Mouse (Mus musculus): ENCODE data around the gene Kdm1b.

Gene Kdm1b

DNA sequence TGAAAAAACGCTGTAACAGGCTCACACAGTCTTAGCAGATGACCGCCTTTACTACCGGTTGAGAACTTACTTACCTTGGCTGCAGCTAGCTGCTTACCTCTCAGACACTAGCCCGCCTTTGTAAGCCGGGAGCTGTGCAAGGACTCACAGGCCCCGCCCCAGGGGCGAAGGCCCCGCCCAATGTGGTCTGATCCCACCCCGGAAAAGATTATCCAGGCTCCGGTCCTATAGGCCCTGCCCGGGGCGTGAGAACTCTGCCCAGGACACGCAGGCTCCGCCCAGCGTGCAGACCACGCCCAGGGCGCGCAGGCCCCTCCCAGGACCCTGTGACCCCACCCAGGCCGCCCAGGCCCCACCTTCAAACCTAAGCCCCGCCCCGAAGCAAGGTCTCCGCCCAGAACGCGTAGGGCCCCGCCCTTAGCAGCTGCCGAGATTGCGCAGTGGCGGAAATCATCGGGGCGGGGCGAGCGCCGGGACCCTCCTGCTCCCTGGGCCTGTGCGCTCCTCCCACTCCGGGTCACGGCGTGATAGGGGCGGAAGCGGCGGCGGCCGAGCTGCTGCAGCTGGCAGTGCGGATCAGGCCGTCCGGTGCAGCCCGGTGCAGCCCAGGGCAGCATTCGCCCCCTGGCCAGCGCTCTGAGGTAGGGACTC, at the start of gene Kdm1b:
Kdm1b (plus strand) TSS at position 470 of the 651 bp plus-strand sequence.
- DNase-seq (ENCODE audit: low read depth, low spot score): peak; percentile 94

DNA sequence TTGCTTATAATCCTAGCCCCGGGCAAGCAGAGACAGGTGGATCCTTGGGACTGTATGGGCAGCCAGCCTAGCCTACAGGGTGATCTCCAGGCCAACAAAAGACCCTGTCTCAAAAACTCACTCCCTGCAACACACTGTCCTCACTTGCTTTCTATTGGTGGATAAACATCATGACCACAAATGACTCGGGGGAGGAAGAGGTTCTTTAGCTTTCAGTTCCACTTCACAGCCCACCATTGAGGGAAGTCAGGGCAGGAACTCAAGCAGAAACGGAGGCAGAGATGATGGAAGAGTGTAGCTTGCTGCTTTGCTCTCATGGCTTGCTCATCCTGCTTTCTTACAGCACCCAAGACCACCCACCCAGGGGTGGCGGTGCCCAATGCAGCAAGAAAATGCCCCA, 45.9 kb upstream of the Kdm1b start:
- no peak for DNase-seq (ENCODE audit: low read depth, low spot score)

DNA sequence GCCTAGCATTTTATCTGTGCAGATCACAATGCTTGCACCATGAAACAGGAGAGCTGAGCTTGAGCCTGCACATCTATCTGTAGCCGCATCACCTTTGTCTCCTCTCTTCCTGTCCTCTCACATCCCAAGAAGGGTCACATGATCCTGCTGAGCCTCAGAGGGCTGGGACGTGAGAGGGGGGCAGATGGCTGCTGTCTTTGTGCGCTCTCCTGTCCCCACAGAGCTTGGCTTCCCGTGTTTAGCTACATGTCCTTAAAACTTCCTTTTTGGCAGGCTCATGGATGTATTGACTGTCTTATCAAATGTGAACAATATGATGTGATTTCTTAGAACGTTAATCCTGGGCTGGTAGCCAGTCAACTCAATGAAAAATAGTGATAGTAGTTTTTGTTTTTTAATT, 43.8 kb upstream of the Kdm1b start:
- DNase-seq (ENCODE audit: low read depth, low spot score): no peak

DNA sequence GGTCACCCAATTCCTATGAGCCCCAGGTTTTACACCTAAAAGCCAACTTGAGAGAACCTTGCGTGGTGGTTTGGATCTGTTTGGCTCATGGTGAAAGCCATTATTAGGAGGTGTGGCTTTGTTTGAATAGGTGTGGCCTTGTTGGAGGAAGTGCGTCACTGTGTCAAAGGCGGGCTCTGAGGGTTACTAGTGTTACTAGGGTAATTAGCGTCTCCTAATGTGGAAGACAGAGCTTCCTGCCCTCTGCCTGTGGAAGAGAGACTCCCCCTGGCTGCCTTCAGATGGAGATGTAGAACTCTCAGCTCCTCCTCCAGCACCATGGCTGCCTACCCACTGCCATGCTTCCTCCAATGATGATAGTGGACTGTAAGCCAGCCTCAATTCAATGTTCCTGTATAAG, 41.7 kb upstream of the Kdm1b start:
- DNase-seq (ENCODE audit: low read depth, low spot score): no peak

DNA sequence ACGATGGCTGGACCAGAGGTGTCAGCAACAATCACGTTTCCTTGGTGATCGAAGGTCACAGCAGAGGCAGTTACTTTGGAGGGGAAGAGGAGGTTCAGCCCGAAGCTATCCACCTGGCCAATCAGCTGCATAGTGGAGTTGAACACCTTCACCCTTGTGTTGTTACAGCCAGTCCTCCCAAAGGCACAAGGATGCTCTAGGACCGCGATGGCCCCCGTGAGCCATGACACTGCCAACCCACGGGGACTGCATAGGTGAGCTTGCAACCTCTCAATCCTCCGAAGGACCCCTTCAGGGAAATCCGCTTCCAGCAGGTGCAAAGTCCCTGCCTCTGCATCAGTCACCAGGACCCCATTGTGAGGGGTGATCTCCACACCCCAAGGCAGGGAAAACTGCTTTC, 29.6 kb upstream of the Kdm1b start:
- DNase-seq (ENCODE audit: low read depth, low spot score): no peak

DNA sequence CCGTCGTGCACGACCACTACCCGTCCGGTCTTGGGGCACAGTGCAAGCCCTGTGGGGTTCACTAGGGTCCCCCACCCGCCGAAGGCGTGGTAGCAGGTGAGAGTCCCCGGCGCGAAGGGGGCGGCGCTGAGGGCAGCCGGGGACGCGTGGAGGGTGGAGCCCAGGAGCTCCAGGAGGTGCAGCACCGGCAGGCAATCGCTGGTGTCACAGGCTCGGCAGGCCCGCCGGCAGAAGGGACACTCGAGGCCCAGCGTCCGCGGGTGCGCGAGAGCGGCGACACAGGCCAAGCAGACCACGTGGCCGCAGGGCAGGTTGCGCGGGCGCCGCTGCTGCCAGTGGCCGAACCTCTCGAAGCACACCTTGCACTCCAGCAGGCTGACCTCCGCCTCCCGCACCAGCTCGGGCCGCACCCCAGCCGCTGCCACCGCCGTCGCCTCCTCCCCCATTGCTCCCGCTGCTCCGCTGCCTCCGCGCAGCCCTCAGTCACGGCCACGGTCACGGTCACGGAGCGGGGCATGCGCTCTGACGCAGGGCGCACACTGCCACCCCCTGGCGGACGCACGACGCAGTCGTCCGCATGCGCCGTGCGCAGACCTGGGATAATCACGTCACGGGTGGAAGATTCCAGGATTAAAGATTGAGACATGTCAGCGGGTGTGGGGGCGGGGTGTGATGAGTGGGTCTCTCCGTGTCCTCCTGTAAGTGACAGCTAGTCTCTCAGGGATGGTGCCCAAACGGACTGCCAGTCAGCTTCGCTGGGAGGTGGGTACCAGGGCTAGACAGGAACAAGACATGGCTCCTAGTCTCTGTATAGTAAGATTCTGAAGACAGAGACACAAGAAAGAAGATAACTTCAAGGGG, 28.7 kb upstream of the Kdm1b start, which contains the start of gene Nhlrc1:
Nhlrc1 (minus strand) TSS at position 517 of the 861 bp plus-strand sequence.
- peak; percentile 53 for DNase-seq (ENCODE audit: low read depth, low spot score)

DNA sequence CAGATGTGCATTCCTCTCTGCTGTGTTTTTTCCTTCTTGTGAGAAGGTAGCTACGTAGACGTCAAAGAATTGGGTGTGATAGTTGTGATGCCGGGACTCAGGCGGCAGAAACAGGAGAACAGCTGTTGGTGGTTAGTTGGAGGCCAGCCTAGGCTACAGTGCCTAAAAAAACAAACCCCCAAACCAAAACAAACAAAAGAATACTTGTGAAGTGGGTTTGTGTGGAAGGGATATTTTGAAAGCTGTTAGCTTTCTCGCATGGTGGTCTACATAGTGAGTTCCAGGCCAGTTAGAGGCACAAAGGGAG, 28.2 kb upstream of the Kdm1b start:
- no peak for DNase-seq (ENCODE audit: low read depth, low spot score)

DNA sequence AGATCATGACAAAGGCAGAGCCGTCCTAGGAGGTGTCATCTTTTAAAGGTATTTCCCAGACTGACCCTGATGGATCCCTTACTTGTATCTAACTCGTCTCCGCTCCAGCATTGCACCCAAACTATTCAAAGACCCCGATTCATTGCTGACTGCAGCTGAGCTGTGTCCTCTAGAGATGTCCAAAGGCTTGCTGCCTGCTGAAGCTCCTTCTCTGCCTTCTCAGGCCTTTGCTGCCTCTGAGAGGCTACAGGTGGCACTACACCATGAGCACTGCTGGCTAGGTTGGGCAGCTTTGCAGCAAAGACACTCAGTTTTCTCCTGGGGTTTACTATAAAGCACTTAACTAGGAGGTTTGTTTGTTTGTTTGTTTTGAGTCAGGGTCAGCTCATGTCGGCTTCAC, 26.0 kb upstream of the Kdm1b start:
- DNase-seq (ENCODE audit: low read depth, low spot score): peak; percentile 27

DNA sequence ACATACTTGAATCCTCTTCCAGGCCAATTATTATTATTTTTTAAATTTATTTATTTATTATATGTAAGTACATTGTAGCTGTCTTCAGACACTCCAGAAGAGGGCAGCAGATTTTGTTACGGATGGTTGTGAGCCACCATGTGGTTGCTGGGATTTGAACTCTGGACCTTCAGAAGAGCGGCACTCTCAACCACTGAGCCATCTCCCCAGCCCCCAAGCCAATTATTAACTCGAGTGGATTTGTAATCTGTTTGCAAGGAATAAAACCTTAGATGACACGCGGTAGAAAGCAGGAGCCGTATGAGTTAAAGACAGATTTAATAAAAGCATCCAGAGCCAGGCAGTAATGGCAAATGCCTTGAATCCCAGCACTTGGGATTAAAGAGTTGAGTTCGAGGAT, 23.5 kb upstream of the Kdm1b start:
- DNase-seq (ENCODE audit: low read depth, low spot score): no peak

DNA sequence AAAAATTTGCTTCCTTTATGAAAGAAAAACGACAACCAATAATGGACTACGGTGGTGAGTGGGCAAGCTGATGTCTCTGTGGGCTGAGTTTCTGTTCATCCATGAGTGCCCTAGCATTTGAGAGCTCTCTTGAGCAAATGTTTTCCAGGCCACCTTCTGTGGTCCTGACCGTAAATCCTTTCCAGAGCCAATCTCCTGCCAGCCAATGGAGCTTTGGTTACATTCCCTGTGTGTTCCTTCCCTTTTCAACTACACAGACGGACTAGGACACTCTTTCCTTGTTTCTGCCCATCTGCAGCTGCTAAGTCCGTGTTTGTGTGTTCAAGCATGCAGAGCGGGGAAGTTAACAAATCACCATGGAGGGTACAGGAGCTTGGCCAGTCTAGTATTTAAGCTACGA, 22.5 kb upstream of the Kdm1b start:
- DNase-seq (ENCODE audit: low read depth, low spot score): no peak

DNA sequence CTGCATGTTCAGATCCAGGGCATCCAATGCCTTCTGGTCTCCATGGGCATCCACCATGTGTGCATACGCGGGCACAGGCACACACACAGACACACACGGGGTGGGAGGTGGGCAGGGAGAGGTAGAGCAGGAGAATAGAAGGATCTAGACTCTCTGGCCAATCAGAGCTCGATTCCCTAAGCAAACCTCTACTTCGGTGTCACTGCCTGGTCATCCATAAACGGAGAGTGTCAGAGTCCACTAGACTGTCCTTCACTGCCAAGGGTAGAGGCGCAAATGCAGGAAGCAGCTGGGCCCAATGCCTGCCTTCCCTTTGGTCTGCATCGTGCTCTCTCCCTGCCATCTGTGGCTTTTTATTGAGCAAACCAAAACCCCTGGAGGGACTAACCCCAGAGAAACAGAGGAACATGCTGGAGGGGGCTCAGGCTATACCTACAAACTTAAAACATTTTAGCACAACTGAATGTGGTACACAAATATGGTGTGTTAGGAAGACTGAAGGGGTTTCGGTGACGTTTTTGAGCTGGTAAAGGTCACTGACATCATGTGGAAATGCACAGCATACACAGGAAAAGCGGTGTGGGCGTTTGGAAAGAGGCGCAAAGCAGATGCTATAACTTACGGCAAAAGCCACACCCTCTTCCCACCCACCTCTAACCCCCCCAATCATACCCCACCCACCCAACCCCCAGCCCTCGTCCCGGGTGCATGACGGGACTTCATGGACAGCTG, 12.8 kb upstream of the Kdm1b start:
- DNase-seq (ENCODE audit: low read depth, low spot score): no peak

DNA sequence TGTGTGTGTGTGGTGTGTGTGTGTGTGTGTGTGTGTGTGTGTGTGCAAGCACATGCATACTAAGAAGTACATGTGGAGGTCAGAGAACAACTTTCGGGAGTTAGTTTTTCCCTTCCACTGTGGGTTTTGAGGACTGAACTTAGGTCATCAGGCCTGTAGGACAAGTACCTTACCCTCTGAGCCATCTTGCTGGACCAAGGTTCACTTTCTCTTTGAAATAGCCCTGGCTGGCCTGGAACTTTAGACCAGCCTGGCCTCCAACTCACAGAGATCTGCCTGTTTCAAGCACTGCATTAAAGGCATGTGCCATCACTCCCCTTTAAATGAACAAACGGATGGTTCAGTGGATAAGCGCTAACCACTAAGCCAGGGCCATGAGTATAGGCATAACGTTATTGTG, 9.7 kb upstream of the Kdm1b start:
- no peak for DNase-seq (ENCODE audit: low read depth, low spot score)

DNA sequence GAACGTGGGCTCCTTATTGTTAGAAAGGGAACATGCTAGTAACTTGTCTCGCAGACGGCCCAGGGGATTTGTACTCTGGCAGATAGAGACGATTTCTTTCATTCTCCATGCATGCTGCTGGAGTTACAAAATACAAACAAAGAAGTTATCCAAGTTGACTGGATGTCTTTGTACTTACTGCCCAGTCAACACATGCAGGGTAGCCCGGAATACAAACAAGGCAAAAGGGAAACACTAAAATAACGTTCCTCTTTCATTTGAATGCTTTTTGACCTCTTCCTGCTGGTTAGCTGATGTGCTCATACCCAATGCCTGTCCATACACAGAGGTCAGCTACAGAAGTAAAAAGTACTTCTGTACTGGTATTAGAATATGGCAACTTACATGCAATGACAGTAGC, 5.4 kb upstream of the Kdm1b start:
- no peak for DNase-seq (ENCODE audit: low read depth, low spot score)

DNA sequence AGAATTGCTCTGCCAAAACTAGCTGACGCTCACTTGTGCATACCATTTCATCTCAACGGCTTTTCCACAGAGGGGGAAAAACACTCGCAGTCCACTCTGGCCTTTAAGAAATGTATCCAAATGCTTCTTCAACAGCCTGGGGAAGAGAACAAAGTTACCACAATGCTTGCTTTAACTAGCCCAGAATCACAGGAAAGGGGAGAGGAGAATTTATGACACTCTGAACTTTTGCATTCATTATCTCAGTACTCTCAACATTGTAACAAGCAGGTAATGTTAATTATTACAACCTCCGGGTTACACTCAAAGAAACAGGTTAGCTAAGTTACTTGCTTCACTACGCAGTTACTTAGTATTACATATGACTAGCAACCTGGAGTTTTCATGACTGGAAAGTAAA, 3.2 kb upstream of the Kdm1b start:
- DNase-seq (ENCODE audit: low read depth, low spot score): no peak

DNA sequence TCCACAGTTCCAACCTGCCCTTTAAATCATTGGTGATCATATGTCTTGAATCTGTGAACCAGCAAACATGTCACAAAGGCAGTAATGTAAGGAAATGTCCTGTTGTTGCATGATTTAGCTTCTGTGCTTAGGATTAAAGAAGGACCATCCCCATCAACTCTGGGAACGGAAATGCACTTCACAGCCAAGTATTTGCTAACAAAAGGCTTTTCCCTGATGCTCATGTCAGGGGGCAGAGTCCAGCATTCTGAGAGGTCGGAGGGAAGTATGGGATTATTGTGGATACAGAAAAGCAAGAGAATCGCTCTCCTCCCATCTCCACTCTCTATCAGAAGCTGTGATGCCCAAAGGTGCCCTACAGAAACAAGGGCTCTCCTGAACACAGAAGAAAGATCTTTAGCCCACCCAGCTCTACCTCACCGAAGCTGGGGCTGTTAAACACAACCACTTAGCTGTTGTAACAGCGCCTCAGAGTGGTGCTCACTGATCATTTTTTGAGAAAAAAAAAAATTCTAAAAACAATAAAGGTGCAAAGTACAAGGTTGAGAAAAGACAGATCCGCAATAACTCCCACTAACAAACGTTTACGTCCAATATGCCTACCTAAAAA, 1.2 kb upstream of the Kdm1b start:
- DNase-seq (ENCODE audit: low read depth, low spot score): no peak

DNA sequence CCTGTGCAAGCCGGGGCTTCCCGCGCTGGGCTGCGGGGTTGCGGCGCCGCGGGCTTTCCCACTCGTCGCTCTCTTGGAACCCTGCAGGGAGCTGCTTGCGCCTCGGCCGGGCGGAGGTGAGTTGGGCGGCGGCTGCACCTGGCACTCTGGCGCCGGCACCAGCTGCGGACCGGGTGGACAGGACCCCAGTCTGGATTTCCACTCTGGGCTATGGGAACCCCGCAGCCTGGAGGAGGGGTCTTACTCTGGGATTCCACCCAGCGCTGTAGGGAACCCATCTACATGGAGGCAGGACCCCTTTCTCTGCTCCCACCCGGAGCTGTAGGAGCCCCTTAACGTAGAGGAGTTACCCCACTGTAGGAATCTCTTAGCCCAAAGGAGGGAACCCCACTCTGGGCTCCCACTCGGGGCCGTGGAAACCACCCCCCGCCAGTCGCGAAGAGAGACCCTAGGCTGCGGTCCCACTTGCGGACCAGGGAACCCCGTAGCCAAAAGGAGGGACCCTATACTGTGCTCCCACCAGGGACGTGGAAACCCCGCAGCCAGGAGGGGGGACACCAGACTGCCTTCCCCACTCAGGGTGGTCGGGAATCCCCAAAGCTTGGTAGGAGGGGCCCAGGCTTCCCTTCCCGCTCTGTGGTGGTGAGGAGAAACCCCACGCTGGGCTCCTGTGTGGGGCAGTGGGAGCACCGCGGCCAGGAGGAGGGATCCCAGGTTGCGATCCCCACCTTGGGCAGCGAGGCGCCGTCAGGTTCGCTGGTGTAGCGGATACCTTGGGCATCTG, 726 bp downstream of the Kdm1b start:
- DNase-seq (ENCODE audit: low read depth, low spot score): no peak

DNA sequence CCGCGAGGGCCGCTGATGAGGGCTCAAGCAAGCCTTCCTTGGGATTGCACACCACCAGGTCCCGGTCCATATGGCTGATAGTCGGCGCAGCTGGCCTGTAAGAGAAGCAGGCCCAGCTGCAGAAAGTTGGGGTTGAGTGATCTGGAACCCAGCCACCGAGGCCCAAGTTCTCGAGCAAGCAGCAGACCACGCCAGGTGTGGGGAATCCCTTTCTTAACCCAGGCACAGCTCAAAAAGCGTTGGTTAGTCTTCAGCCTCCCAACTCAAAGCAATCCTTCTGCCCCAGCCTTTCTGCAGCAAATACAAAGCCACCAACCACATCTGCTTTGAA, 1.3 kb downstream of the Kdm1b start, which contains the start of gene Tpmt:
Tpmt (minus strand) TSS at position 121 of the 331 bp plus-strand sequence.
- DNase-seq (ENCODE audit: low read depth, low spot score): no peak

DNA sequence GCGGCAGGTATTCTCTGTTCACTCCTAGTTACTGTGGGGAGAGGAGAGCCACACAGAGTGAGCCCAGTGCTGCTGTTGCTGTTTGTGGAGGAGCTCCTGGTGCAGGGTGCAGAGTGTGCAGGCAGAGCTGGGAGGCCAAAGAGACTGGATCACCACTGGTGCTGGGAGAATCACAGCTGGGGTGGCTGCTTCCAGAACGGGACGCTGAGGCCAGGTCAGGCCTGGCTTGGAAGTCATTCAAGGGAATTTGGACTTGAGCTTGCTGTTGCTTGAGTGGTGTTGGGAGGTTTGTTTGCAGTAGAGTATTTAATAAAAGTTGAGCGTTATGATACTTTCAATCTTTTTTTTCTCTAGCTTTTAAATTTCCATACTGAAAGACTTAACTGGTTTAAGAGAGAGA, 4.7 kb downstream of the Kdm1b start:
- DNase-seq (ENCODE audit: low read depth, low spot score): no peak

DNA sequence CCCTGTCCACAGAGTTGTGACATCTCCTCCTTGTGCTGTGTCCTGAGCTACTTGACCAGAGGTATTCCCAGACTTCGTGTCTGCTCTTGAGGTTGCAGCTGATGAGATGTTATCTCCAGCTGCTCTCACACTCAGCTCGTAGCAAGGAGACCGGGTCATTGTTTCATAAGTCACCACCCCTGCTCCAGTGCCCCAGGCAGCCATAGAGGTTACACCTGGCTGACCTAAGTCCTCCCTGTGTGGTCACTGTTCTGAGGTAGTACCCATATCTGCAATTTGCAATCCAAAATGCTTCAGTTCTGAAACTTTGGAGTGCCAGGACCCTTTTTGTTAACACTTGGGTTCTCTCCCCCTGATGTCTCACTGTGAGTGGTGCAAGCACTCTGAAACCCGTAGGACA, 6.7 kb downstream of the Kdm1b start:
- DNase-seq (ENCODE audit: low read depth, low spot score): no peak

DNA sequence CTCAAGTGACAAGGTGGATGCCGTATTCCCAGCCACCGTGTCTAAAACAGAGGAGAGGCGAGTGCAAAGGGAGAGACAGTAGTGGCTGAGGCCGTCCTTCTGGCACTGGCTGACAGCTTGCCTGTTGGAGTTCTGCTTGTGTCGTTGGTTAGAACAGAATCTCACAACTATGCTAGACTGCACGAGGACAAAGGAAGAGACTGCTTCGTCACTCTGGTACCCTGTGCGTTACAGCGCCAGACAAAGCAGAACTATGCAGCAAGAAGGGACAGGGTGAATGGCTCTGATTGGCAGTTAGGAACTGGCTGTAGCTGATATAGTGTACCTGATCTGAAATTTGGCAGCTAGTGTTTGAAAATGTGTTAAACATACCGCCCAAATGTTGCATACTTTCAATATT, 10.7 kb downstream of the Kdm1b start:
- DNase-seq (ENCODE audit: low read depth, low spot score): no peak

DNA sequence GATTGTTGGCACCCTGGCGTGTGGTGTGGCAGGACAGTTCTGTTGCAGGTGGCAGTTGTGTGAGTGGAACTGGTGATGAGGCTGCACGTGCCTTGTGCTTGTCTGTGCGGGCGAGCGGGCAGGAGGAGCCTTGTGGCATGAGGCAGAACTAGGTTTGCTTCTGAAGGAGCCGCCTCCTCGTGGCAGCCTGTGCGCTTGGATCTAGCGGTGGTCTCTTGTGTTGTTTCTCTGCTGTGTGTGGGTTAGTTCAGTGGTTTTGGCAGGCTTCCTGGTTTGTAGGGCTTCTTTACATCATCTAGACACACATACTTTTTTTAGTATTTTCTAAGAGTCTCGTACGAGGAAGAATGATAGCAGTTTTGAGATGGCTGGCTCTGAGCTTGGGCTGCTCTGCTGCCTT, 12.8 kb downstream of the Kdm1b start:
- DNase-seq (ENCODE audit: low read depth, low spot score): peak; percentile 86

DNA sequence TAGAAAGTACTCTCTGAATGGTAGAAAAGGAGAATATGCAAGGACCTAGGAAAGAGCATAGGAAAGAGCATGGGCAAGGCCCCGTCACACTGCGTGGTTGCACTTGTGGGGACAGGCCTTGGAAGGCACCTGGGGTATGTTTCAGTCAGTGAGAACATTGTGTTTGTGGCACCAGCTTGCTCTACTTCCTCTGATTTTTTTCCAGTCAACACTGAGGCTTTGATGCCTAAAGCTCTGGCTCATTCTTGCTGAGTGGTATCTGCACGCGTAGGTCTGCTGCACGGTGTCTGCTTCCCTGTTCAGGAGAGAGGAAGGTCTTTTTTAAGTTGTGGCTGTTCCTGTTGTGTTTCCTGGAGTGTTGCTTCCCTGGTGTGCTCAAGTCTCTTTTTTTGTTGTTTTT, 13.5 kb downstream of the Kdm1b start:
- DNase-seq (ENCODE audit: low read depth, low spot score): no peak

Data from telencephalon, adult 2 months (tissue).